Mouse (Mus musculus): ENCODE measurements around the gene Rbfox1.

- TF ChIP-seq CTCF (IDR thresholded peaks at IDR 0.05; ENCODE audit: low read depth, low read length) (no peak), TAL1 (conservative IDR thresholded peaks at IDR 0.05; ENCODE audit: low read depth, low read length) (no peak), GATA1 (IDR thresholded peaks at IDR 0.05; ENCODE audit: borderline replicate concordance, low read length) (no peak), POLR2AphosphoS5 (IDR thresholded peaks at IDR 0.05; ENCODE audit: insufficient replicate concordance, low read depth, low read length) (no peak), GATA2 (IDR thresholded peaks at IDR 0.05; ENCODE audit: borderline replicate concordance, low read depth, low read length) (no peak)
Measured at GRCm38 (mm10) chr16:7404766-7405492, 1519.8 kb downstream of the Rbfox1 start.
